Mouse (Mus musculus): ENCODE results near the gene Ticam1.

GRCm38 (mm10) chr17:56303847-56304586, 27.4 kb upstream of the Ticam1 start:
- TF ChIP-seq CTCF (conservative IDR thresholded peaks at IDR 0.05; ENCODE audit: low read length) (no peak), POU5F1 (IDR thresholded peaks at IDR 0.05; ENCODE audit: borderline replicate concordance, low read length) (no peak)
